Mouse (Mus musculus) ES-E14 (cell line): Measurements from ENCODE around the gene Nphs1.

ENCODE experiments used
- CHD2 ChIP-seq: IDR thresholded peaks from 2 replicates; pipeline ENCODE4 v1.6.1; 2014; ENCODE audit warnings: mild to moderate bottlenecking, low read depth, low read length, inconsistent platforms
- ZC3H11A ChIP-seq: IDR thresholded peaks from 2 replicates; pipeline ENCODE4 v1.6.1; 2012; ENCODE audit warnings: low read depth, mild to moderate bottlenecking, inconsistent platforms, low read length, borderline replicate concordance
- ZNF384 ChIP-seq: IDR thresholded peaks from 2 replicates; pipeline ENCODE4 v1.6.1; 2012; ENCODE audit warnings: low read depth, low read length, inconsistent platforms

DNA sequence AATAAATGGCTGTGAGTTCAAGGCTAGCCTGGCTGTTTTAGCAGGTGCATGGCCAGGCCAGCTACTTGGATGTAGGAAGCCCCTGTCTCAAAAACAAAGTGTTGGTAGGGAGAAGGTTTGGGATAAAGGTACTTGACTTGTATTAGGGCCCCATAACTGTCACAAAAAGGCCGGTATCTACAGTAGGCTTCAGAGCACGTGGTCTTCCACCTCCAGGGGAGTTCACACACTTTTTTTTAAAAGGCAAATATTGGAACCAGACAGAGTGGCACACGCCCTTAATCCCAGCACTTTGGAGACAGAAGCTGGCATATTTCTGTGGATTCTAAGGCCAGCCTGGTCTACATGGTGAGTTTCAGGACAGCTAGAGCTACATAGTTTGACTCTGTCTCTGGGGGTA is 37.4 kb upstream of the Nphs1 start:
- no peak for TF ChIP-seq ZNF384
- TF ChIP-seq ZC3H11A = no peak
- no peak for TF ChIP-seq CHD2
